Mouse (Mus musculus): ENCODE data around the gene Spock2. TPM values are rescaled to one million over a fixed set of nuclear protein-coding genes. Genes with fewer than 3 reads are reported as not detected.
A peak's percentile ranks its signal among the peaks of the same experiment; 100 is the strongest.
"Not testable (repeated sequence)": the region's sequence is repeated elsewhere in the genome, so short reads cannot be mapped to it uniquely, and the experiment has no call there.

The Spock2 gene
- total and polyA plus RNA-seq, 2 experiments from 2014 or later: 117 to 275 TPM

- WGBS: 66% methylated on average over 7 of the region's 7 CpGs
Measured at GRCm38 (mm10) chr10:60136935-60137334, 30.9 kb downstream of the Spock2 start.

GRCm38 (mm10) chr10:60138680-60139079 lies 32.7 kb downstream of the Spock2 start:
- DNase-seq (ENCODE audit: low spot score): no peak
- H3K36me3 ChIP-seq (ENCODE audit: insufficient read depth, low read length): no peaks in the 10 kb centered on the region; the same call in 1 of the 2 replicates
- 94% methylated on average over 5 of the region's 5 CpGs for WGBS
- no peak overlapping the region for H3K4me2 ChIP-seq (ENCODE audit: low read depth, low read length, poor library complexity, severe bottlenecking)
- ATAC-seq (ENCODE audit: low FRiP score): no peak
- no peak overlapping the region for H3K9ac ChIP-seq (replicated peaks; ENCODE audit: low read length, poor library complexity, severe bottlenecking)
- H3K27me3 ChIP-seq (ENCODE audit: insufficient read depth, low read length): no peaks in the 10 kb centered on the region
- H3K9me3 ChIP-seq (ENCODE audit: low read length): no peaks in the 10 kb centered on the region
- no peaks in the 10 kb centered on the region for H3K4me1 ChIP-seq (ENCODE audit: insufficient read depth, low read length)
- no peak for TF ChIP-seq CTCF (IDR thresholded peaks at IDR 0.05)
- no peak overlapping the region for H3K4me3 ChIP-seq (ENCODE audit: low read depth, low read length)
- H3K27ac ChIP-seq (ENCODE audit: low read depth, low read length): no peak overlapping the region

More at GRCm38 (mm10) chr10:60136935-60137334, 30.9 kb downstream of the Spock2 start:
- H3K4me3 ChIP-seq (ENCODE audit: low read depth, low read length): no peak overlapping the region
- H3K27me3 ChIP-seq (ENCODE audit: insufficient read depth, low read length): no peaks in the 10 kb centered on the region
- TF ChIP-seq CTCF (IDR thresholded peaks at IDR 0.05): no peak
- no peaks in the 10 kb centered on the region for H3K4me1 ChIP-seq (ENCODE audit: insufficient read depth, low read length)
- no peak overlapping the region for H3K4me2 ChIP-seq (ENCODE audit: low read depth, low read length, poor library complexity, severe bottlenecking)
- no peak overlapping the region for H3K27ac ChIP-seq (ENCODE audit: low read depth, low read length)
- H3K9ac ChIP-seq (replicated peaks; ENCODE audit: low read length, poor library complexity, severe bottlenecking): no peak overlapping the region
- DNase-seq (ENCODE audit: low spot score): no peak
- no peak for ATAC-seq (ENCODE audit: low FRiP score)
- peaks cover 6% of the 10 kb centered on the region for H3K36me3 ChIP-seq (ENCODE audit: insufficient read depth, low read length)
- no peaks in the 10 kb centered on the region for H3K9me3 ChIP-seq (ENCODE audit: low read length)

DNA sequence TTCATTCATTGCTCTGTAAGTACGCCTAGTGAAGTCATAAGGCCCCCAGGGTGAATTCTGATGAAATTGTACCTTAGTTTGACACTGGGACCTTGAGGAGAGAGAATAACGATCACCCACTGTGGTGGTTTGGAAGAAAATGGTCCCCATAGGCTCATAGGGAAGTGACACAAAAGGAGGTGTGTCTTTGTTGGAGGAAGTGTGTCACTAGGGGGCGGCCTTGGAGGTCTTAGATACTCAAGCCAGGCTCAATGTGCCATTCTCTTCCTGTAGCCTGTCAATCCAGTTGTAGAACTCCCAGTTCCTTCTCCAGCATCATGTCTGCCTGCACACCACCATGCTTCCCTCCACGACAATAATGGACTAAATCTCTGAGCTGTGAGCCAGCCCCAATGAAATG lies 34.7 kb downstream of the Spock2 start:
- no peaks in the 10 kb centered on the region for H3K9me3 ChIP-seq (ENCODE audit: low read length)
- DNase-seq (ENCODE audit: low spot score) (no peak), ATAC-seq (ENCODE audit: low FRiP score) (no peak)
- H3K4me2 ChIP-seq (ENCODE audit: low read depth, low read length, poor library complexity, severe bottlenecking): no peak overlapping the region
- no peaks in the 10 kb centered on the region for H3K4me1 ChIP-seq (ENCODE audit: insufficient read depth, low read length)
- no peaks in the 10 kb centered on the region for H3K36me3 ChIP-seq (ENCODE audit: insufficient read depth, low read length)
- 85% methylated on average over 4 of the region's 4 CpGs for WGBS
- H3K27ac ChIP-seq (ENCODE audit: low read depth, low read length): no peak overlapping the region
- no peak overlapping the region for H3K9ac ChIP-seq (replicated peaks; ENCODE audit: low read length, poor library complexity, severe bottlenecking)
- no peak overlapping the region for H3K4me3 ChIP-seq (ENCODE audit: low read depth, low read length)
- no peaks in the 10 kb centered on the region for H3K27me3 ChIP-seq (ENCODE audit: insufficient read depth, low read length)
- no peak for TF ChIP-seq CTCF (IDR thresholded peaks at IDR 0.05)

DNA sequence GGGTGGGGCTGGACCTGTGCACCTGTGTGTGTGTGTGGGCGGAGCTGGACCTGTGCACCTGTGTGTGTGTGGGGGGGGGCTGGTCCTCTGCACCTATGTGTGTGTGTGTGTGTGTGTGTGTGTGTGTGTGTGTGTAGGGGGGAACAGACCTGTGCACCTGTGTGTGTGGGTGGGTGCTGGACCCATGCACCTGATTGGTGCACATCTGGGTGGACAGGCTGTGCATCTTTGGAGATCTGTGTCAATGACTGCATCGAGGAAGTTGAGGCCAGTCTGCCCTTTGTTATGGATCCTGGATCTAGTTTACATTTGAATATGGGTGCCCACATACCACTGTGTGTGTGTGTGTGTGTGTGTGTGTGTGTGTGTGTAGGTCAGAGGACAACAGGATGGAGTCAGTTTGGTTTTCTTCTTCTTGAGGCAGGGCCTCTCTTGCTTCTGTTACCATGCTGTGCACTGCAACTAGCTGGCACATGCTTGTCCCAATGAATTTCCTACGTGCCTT lies 35.7 kb downstream of the Spock2 start:
- H3K9ac ChIP-seq (replicated peaks; ENCODE audit: low read length, poor library complexity, severe bottlenecking): no peak overlapping the region
- TF ChIP-seq CTCF (IDR thresholded peaks at IDR 0.05): no peak
- H3K4me3 ChIP-seq (ENCODE audit: low read depth, low read length): no peak overlapping the region
- ATAC-seq (ENCODE audit: low FRiP score) (no peak; the same call in none of the 2 replicates), DNase-seq (ENCODE audit: low spot score) (no peak)
- no peaks in the 10 kb centered on the region for H3K36me3 ChIP-seq (ENCODE audit: insufficient read depth, low read length)
- no peak overlapping the region for H3K27ac ChIP-seq (ENCODE audit: low read depth, low read length)
- no peaks in the 10 kb centered on the region for H3K9me3 ChIP-seq (ENCODE audit: low read length)
- 83% methylated on average over 2 of the region's 3 CpGs for WGBS
- H3K27me3 ChIP-seq (ENCODE audit: insufficient read depth, low read length): no peaks in the 10 kb centered on the region
- no peak overlapping the region for H3K4me2 ChIP-seq (ENCODE audit: low read depth, low read length, poor library complexity, severe bottlenecking)
- no peaks in the 10 kb centered on the region for H3K4me1 ChIP-seq (ENCODE audit: insufficient read depth, low read length)

- H3K27ac ChIP-seq (ENCODE audit: low read depth, low read length); H3K9me3 ChIP-seq (ENCODE audit: low read length); H3K4me3 ChIP-seq (ENCODE audit: low read depth, low read length); DNase-seq (ENCODE audit: low spot score); H3K36me3 ChIP-seq (ENCODE audit: insufficient read depth, low read length); ATAC-seq (ENCODE audit: low FRiP score); H3K4me2 ChIP-seq (ENCODE audit: low read depth, low read length, poor library complexity, severe bottlenecking); H3K9ac ChIP-seq (replicated peaks; ENCODE audit: low read length, poor library complexity, severe bottlenecking); H3K4me1 ChIP-seq (ENCODE audit: insufficient read depth, low read length); H3K27me3 ChIP-seq (ENCODE audit: insufficient read depth, low read length): not testable (repeated sequence)
- 70% methylated on average over 10 of the region's 10 CpGs for WGBS
Measured at GRCm38 (mm10) chr10:60147510-60148047, 41.6 kb downstream of the Spock2 start.

DNA sequence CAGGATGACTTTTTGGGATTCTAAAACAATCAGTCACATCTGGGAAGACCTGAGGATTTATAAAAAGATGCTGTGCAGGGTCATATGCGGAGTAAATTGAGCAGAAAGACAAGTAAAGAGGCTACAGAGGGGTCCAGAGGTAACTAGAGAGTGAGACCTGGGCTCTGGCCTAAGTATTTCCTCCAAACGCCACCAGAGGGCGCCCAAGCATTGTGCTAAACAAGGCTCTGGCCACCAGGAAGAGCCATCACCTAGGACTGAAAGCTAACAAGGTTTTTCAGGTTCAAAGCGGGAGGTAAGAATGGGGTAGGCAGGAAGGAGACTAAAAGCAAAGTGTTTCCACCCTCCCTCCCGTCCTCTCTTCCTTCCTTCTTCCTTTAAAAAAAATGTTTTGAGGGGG lies 42.1 kb downstream of the Spock2 start:
- Histone ChIP-seq H3K9ac (replicated peaks; ENCODE audit: low read length, poor library complexity, severe bottlenecking) (no peak overlapping the region), H3K27ac (ENCODE audit: low read depth, low read length) (no peak overlapping the region), H3K4me1 (ENCODE audit: insufficient read depth, low read length) (no peaks in the 10 kb centered on the region), H3K4me3 (ENCODE audit: low read depth, low read length) (no peak overlapping the region), H3K4me2 (ENCODE audit: low read depth, low read length, poor library complexity, severe bottlenecking) (no peak overlapping the region), H3K27me3 (ENCODE audit: insufficient read depth, low read length) (no peaks in the 10 kb centered on the region), H3K9me3 (ENCODE audit: low read length) (no peaks in the 10 kb centered on the region), H3K36me3 (ENCODE audit: insufficient read depth, low read length) (no peaks in the 10 kb centered on the region)
- 2% methylated on average over 5 of the region's 5 CpGs for WGBS
- DNase-seq (ENCODE audit: low spot score) (peak; percentile 88), ATAC-seq (ENCODE audit: low FRiP score) (peak; percentile 63)
- peak; percentile 96 for TF ChIP-seq CTCF (IDR thresholded peaks at IDR 0.05)

Data from midbrain, postnatal 0 days (tissue).